Mouse (Mus musculus) olfactory bulb, adult 2 months (tissue): ENCODE measurements around the gene Olfr603.

ENCODE experiments used
- CTCF ChIP-seq: fragments of 200-500 bp; IDR thresholded peaks from 2 replicates; pipeline ENCODE4 v1.5.1; 2012; ENCODE audit warnings: low read depth, mild to moderate bottlenecking, low read length, moderate library complexity; ENCODE audit not compliant: insufficient read depth
- POLR2A ChIP-seq: fragments of 200-500 bp; IDR thresholded peaks from 2 replicates; pipeline ENCODE4 v1.6.1; 2012; ENCODE audit warnings: mild to moderate bottlenecking, low read depth, low read length, moderate library complexity; ENCODE audit not compliant: insufficient read depth

GRCm38 (mm10) chr7:103386077-103386476 lies at the start of gene Olfr603:
- TF ChIP-seq CTCF, result no peak
- no peak for TF ChIP-seq POLR2A
